Mouse (Mus musculus) testis, adult 2 months (tissue): ENCODE data around the gene Pusl1. TPM values are rescaled to one million over a fixed set of nuclear protein-coding genes. Genes with fewer than 3 reads are reported as not detected.
A peak's percentile ranks its signal among the peaks of the same experiment; 100 is the strongest.

Experiments
- H3K27ac ChIP-seq: fragments of 200-500 bp; 2 replicates; pipeline ENCODE4 v1.5.1; 2012; ENCODE audit warnings: low read depth, low read length; ENCODE audit not compliant: control insufficient read depth, insufficient read depth
- H3K27me3 ChIP-seq: fragments of 200-500 bp; 2 replicates; pipeline ENCODE4 v1.6.1; 2012; ENCODE audit warnings: mild to moderate bottlenecking, low read length, moderate library complexity; ENCODE audit not compliant: control insufficient read depth, insufficient read depth
- H3K36me3 ChIP-seq: fragments of 200-500 bp; 2 replicates; pipeline ENCODE4 v1.6.1; 2012; ENCODE audit warnings: mild to moderate bottlenecking, low read length; ENCODE audit not compliant: control insufficient read depth, insufficient read depth
- H3K4me1 ChIP-seq: fragments of 200-500 bp; 2 replicates; pipeline ENCODE4 v1.6.1; 2012; ENCODE audit warnings: low read length; ENCODE audit not compliant: control insufficient read depth, insufficient read depth
- H3K4me3 ChIP-seq: fragments of 200-500 bp; 2 replicates; pipeline ENCODE4 v1.5.1; 2012; ENCODE audit warnings: low read depth, mild to moderate bottlenecking, low read length, moderate library complexity, mixed read lengths; ENCODE audit not compliant: control insufficient read depth
- CTCF ChIP-seq: fragments of 200-500 bp; IDR thresholded peaks from 2 replicates; pipeline ENCODE4 v1.5.1; 2012; ENCODE audit warnings: low read depth, mild to moderate bottlenecking, inconsistent platforms, low read length, moderate library complexity; ENCODE audit not compliant: control insufficient read depth, insufficient read depth, insufficient replicate concordance
- POLR2A ChIP-seq: fragments of 200-500 bp; IDR thresholded peaks from 2 replicates; pipeline ENCODE4 v1.6.1; 2012; ENCODE audit warnings: low read depth, mild to moderate bottlenecking, inconsistent platforms, low read length, moderate library complexity; ENCODE audit not compliant: control insufficient read depth
- polyA plus RNA-seq: library from polyadenylated mRNA; depleted of rRNA; stranded (reverse); fragments of >200 nt; gene quantifications from 2 replicates; pipeline ENCODE4 v1.2.3, GENCODE M21; 2012

The Pusl1 gene
- polyA plus RNA-seq, 1 experiment = 20.3 TPM

- H3K4me3 ChIP-seq = peak within 1 kb of the TSS; percentile 92
- no peaks in the 10 kb centered on the region; the same call in 1 of the 2 replicates for H3K36me3 ChIP-seq
- H3K4me1 ChIP-seq = peaks cover 19% of the 10 kb centered on the region
- TF ChIP-seq CTCF (no peak), POLR2A (peak; percentile 69)
- H3K27ac ChIP-seq = peak within 1 kb of the TSS; percentile 81
- no peaks in the 10 kb centered on the region for H3K27me3 ChIP-seq
Observed at GRCm38 (mm10) chr4:155846871-155847578, 44.6 kb downstream of the Pusl1 start, which contains the start of gene Dvl1. Gene Dvl1, plus strand, starts transcription at chr4:155847402.

GRCm38 (mm10) chr4:155843231-155843630 lies 48.4 kb downstream of the Pusl1 start:
- no peak overlapping the region for H3K4me3 ChIP-seq
- no peak overlapping the region for H3K27ac ChIP-seq
- H3K36me3 ChIP-seq = no peaks in the 10 kb centered on the region; the same call in 1 of the 2 replicates
- TF ChIP-seq CTCF (no peak), POLR2A (no peak)
- H3K4me1 ChIP-seq = peaks cover 29% of the 10 kb centered on the region
- no peaks in the 10 kb centered on the region for H3K27me3 ChIP-seq

- no peaks in the 10 kb centered on the region for H3K27me3 ChIP-seq
- H3K4me3 ChIP-seq = peak overlapping the region; percentile 58
- H3K27ac ChIP-seq = no peak overlapping the region
- TF ChIP-seq POLR2A (no peak), CTCF (no peak)
- no peaks in the 10 kb centered on the region; the same call in 1 of the 2 replicates for H3K36me3 ChIP-seq
- peaks cover 27% of the 10 kb centered on the region for H3K4me1 ChIP-seq
Observed at GRCm38 (mm10) chr4:155841651-155842270, 49.8 kb downstream of the Pusl1 start.

- no peaks in the 10 kb centered on the region for H3K27me3 ChIP-seq
- TF ChIP-seq CTCF (no peak), POLR2A (peak; percentile 46; the same call in 1 of the 2 replicates)
- H3K4me3 ChIP-seq = peak overlapping the region; percentile 58
- no peaks in the 10 kb centered on the region; the same call in 1 of the 2 replicates for H3K36me3 ChIP-seq
- peaks cover 22% of the 10 kb centered on the region for H3K4me1 ChIP-seq
- peak overlapping the region; percentile 19; the same call in 1 of the 2 replicates for H3K27ac ChIP-seq
Observed at GRCm38 (mm10) chr4:155841003-155841454, 50.6 kb downstream of the Pusl1 start.

- Histone ChIP-seq H3K27ac (peak overlapping the region; percentile 64), H3K36me3 (no peaks in the 10 kb centered on the region; the same call in 1 of the 2 replicates), H3K4me1 (peaks cover 22% of the 10 kb centered on the region), H3K27me3 (no peaks in the 10 kb centered on the region), H3K4me3 (peak overlapping the region; percentile 58)
- TF ChIP-seq CTCF (no peak), POLR2A (no peak)
Observed at GRCm38 (mm10) chr4:155840076-155841002, 51.2 kb downstream of the Pusl1 start.

GRCm38 (mm10) chr4:155839483-155839910 lies 52.1 kb downstream of the Pusl1 start, which contains the start of gene Mxra8:
Gene Mxra8, plus strand, starts transcription at chr4:155839680.
- H3K27ac ChIP-seq = peak within 1 kb of the TSS; percentile 64
- no peaks in the 10 kb centered on the region; the same call in 1 of the 2 replicates for H3K36me3 ChIP-seq
- TF ChIP-seq POLR2A (no peak), CTCF (no peak)
- H3K27me3 ChIP-seq = no peaks in the 10 kb centered on the region
- peak within 1 kb of the TSS; percentile 58 for H3K4me3 ChIP-seq
- H3K4me1 ChIP-seq = peaks cover 22% of the 10 kb centered on the region
